Mouse (Mus musculus): Measurements from ENCODE around the gene Adam12. TPM values are rescaled to one million over a fixed set of nuclear protein-coding genes. Genes with fewer than 3 reads are reported as not detected.

The Adam12 gene
- polyA plus RNA-seq, 1 experiment from 2014 or later, result 24.7 TPM

- H3K9me3 ChIP-seq (ENCODE audit: control insufficient read depth, low read length), result no peaks in the 10 kb centered on the region
- ATAC-seq (ENCODE audit: low read depth) (no peak), DNase-seq (ENCODE audit: low spot score) (no peak)
- H3K4me1 ChIP-seq (ENCODE audit: control insufficient read depth, insufficient read depth, low read length), result no peaks in the 10 kb centered on the region
- H3K4me3 ChIP-seq (ENCODE audit: low read depth, low read length), result no peak overlapping the region
- no peak overlapping the region for H3K9ac ChIP-seq (ENCODE audit: low read depth, low read length)
- WGBS, result 81% methylated on average over 2 of the region's 2 CpGs
- no peak overlapping the region for H3K27ac ChIP-seq (replicated peaks; ENCODE audit: low read depth, low read length)
- no peak overlapping the region for H3K4me2 ChIP-seq (ENCODE audit: low read depth, low read length)
- no peaks in the 10 kb centered on the region for H3K27me3 ChIP-seq (replicated peaks; ENCODE audit: control insufficient read depth, insufficient read depth, low read length)
- no peaks in the 10 kb centered on the region for H3K36me3 ChIP-seq (ENCODE audit: control insufficient read depth, insufficient read depth, low read length)
Measured at GRCm38 (mm10) chr7:133947360-133947759, 284.6 kb downstream of the Adam12 start.

DNA sequence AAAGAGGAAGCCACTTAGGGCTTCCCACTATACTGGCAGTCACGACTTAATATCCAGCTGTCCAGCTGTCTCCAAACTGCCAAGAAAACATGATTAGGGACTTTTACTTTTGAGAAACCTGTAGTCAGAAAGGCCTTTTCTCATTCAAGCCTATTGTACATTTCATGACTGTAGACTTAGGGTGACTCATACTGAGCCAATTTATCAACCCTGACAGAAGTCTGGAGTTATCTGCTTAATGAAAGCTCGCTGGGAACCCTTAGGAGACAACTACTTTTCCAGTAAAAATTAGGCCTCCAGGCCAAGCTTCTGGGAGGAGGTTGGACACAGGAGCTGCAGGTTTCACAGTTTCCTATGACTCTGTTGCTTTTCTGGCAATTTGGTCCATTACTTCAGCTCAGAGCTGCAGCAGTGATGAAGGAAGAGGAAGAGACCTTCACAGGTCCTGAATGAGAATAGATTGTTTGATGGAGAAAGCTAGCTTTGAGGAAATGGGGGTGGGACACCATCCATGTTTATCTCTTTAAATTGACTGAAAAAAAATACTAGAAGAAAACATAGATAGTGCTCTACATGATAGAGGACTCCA, 285.1 kb downstream of the Adam12 start:
- no peak overlapping the region for H3K9ac ChIP-seq (ENCODE audit: low read depth, low read length)
- no peaks in the 10 kb centered on the region for H3K9me3 ChIP-seq (ENCODE audit: control insufficient read depth, low read length)
- no peak overlapping the region for H3K4me2 ChIP-seq (ENCODE audit: low read depth, low read length)
- no peak overlapping the region for H3K4me3 ChIP-seq (ENCODE audit: low read depth, low read length)
- no peaks in the 10 kb centered on the region for H3K4me1 ChIP-seq (ENCODE audit: control insufficient read depth, insufficient read depth, low read length)
- H3K27me3 ChIP-seq (replicated peaks; ENCODE audit: control insufficient read depth, insufficient read depth, low read length), result no peaks in the 10 kb centered on the region
- no peak for ATAC-seq (ENCODE audit: low read depth)
- H3K27ac ChIP-seq (replicated peaks; ENCODE audit: low read depth, low read length), result no peak overlapping the region
- 53% methylated on average over 2 of the region's 2 CpGs for WGBS
- DNase-seq (ENCODE audit: low spot score), result no peak
- H3K36me3 ChIP-seq (ENCODE audit: control insufficient read depth, insufficient read depth, low read length), result no peaks in the 10 kb centered on the region

DNA sequence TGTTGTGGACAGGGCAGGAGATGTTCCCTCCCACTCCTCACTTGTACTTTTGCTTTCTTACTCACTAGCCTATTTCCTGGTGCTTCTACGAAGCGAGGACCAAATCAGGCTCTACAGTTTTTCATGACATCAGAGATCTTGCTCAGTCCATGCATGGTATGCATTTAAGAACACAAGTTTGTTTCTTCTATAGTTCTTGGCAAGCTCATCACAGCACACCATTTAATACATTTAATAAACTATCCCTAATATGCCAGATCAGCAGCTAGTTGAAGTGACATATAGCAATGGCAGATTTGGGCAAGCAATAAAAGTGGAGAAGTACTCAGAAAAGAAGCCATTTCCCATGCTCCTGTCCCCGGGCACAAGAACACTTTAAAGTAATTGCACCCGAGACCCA, 285.8 kb downstream of the Adam12 start:
- H3K4me3 ChIP-seq (ENCODE audit: low read depth, low read length), result no peak overlapping the region
- H3K4me2 ChIP-seq (ENCODE audit: low read depth, low read length), result no peak overlapping the region
- H3K27me3 ChIP-seq (replicated peaks; ENCODE audit: control insufficient read depth, insufficient read depth, low read length), result no peaks in the 10 kb centered on the region
- no peaks in the 10 kb centered on the region for H3K4me1 ChIP-seq (ENCODE audit: control insufficient read depth, insufficient read depth, low read length)
- no peak overlapping the region for H3K27ac ChIP-seq (replicated peaks; ENCODE audit: low read depth, low read length)
- no peaks in the 10 kb centered on the region for H3K9me3 ChIP-seq (ENCODE audit: control insufficient read depth, low read length)
- 74% methylated on average over 4 of the region's 4 CpGs for WGBS
- DNase-seq (ENCODE audit: low spot score), result no peak
- H3K9ac ChIP-seq (ENCODE audit: low read depth, low read length), result no peak overlapping the region
- no peaks in the 10 kb centered on the region for H3K36me3 ChIP-seq (ENCODE audit: control insufficient read depth, insufficient read depth, low read length)
- ATAC-seq (ENCODE audit: low read depth), result no peak

DNA sequence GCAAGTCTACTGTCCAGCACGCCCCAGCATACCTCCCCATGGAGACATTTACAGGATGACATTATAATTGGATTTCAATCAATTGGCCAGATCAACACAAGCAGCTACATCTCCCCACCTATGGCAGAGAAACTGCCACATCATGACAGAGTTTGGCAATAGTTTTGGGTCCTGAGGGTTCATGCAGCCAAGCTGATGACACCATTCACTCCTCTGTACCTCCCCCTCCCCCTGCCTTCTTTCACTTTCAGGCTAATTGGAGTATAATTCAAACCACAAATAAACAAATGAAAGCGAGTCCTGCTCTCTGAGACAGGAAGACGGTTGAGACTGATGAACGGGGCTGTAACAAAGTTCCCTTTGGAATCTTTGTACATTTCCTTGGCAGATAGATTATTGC, 291.5 kb downstream of the Adam12 start:
- Histone ChIP-seq H3K27ac (replicated peaks; ENCODE audit: low read depth, low read length) (no peak overlapping the region), H3K36me3 (ENCODE audit: control insufficient read depth, insufficient read depth, low read length) (no peaks in the 10 kb centered on the region), H3K9me3 (ENCODE audit: control insufficient read depth, low read length) (no peaks in the 10 kb centered on the region), H3K27me3 (replicated peaks; ENCODE audit: control insufficient read depth, insufficient read depth, low read length) (no peaks in the 10 kb centered on the region), H3K4me3 (ENCODE audit: low read depth, low read length) (no peak overlapping the region), H3K4me1 (ENCODE audit: control insufficient read depth, insufficient read depth, low read length) (no peaks in the 10 kb centered on the region), H3K9ac (ENCODE audit: low read depth, low read length) (no peak overlapping the region), H3K4me2 (ENCODE audit: low read depth, low read length) (no peak overlapping the region)
- ATAC-seq (ENCODE audit: low read depth) (no peak), DNase-seq (ENCODE audit: low spot score) (no peak)
- WGBS, result 68% methylated on average over 4 of the region's 4 CpGs

DNA sequence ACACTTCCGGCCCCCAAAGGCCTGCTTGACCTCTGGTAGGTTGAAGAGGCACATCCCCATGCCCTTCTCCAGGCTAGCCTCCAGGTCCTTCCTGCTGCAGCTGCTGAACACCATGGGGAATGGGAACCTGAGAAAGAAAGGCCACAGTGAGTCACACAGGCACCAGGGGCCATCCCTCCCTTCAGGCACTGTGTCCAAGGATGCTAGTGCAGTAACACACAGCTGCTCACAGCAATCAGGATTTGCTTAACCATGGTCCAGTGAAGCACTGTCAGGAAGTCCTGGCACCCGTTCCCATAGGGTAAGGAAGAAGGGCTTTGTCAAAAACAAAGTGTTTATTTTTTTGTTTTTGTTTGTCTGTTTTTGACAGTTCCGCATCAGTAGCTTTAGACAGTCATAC, 294.5 kb downstream of the Adam12 start:
- ATAC-seq (ENCODE audit: low read depth) (no peak), DNase-seq (ENCODE audit: low spot score) (no peak)
- H3K27ac ChIP-seq (replicated peaks; ENCODE audit: low read depth, low read length), result no peak overlapping the region
- H3K9me3 ChIP-seq (ENCODE audit: control insufficient read depth, low read length), result no peaks in the 10 kb centered on the region
- no peak overlapping the region for H3K4me3 ChIP-seq (ENCODE audit: low read depth, low read length)
- no peaks in the 10 kb centered on the region for H3K27me3 ChIP-seq (replicated peaks; ENCODE audit: control insufficient read depth, insufficient read depth, low read length)
- no peaks in the 10 kb centered on the region for H3K36me3 ChIP-seq (ENCODE audit: control insufficient read depth, insufficient read depth, low read length)
- WGBS, result 77% methylated on average over 3 of the region's 3 CpGs
- no peak overlapping the region for H3K9ac ChIP-seq (ENCODE audit: low read depth, low read length)
- no peaks in the 10 kb centered on the region for H3K4me1 ChIP-seq (ENCODE audit: control insufficient read depth, insufficient read depth, low read length)
- no peak overlapping the region for H3K4me2 ChIP-seq (ENCODE audit: low read depth, low read length)

DNA sequence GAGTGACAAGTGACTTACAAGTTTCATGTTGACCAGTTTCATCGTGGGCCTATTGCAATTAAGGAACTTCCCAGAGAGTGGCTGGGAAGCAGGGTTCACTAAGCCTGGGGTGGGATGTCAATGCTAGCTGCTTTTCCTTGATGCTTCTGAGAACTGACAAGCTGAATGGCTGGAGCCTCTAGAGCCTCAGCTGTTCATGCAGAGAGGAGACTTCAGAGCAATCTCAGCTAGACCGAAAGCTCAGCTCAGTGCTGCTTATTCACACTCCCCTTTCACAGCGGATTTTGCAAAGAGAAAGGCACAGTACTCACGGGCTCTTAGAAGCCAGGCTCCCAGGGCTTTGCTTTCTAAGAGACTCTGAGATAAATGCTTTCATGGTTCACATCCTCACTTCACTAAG, 295.6 kb downstream of the Adam12 start:
- Histone ChIP-seq H3K9me3 (ENCODE audit: control insufficient read depth, low read length) (no peaks in the 10 kb centered on the region), H3K27me3 (replicated peaks; ENCODE audit: control insufficient read depth, insufficient read depth, low read length) (no peaks in the 10 kb centered on the region), H3K4me1 (ENCODE audit: control insufficient read depth, insufficient read depth, low read length) (no peaks in the 10 kb centered on the region), H3K36me3 (ENCODE audit: control insufficient read depth, insufficient read depth, low read length) (no peaks in the 10 kb centered on the region), H3K9ac (ENCODE audit: low read depth, low read length) (no peak overlapping the region), H3K27ac (replicated peaks; ENCODE audit: low read depth, low read length) (no peak overlapping the region), H3K4me2 (ENCODE audit: low read depth, low read length) (no peak overlapping the region), H3K4me3 (ENCODE audit: low read depth, low read length) (no peak overlapping the region)
- DNase-seq (ENCODE audit: low spot score), result peak; percentile 47
- ATAC-seq (ENCODE audit: low read depth), result no peak
- WGBS, result 44% methylated on average over 4 of the region's 4 CpGs

DNA sequence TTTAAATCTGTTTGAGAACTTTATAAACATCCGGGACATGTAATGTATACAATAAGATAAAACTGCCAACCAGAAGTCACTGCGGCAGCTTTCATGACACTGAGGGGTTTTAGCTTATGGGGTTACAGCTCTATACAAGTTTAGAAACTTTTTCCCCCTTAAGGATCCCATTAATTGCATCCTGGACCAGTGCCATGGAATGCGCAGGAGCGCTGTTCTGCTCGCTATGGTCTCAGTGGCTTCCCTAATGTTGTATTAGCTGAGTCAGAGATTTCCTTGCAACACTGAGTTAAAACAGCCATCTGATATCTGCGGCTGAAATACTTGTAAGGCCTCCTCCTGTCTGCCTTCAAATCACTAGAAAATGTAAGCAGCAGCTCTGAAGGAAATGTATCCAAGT, 298.6 kb downstream of the Adam12 start:
- H3K4me2 ChIP-seq (ENCODE audit: low read depth, low read length), result no peak overlapping the region
- no peaks in the 10 kb centered on the region for H3K27me3 ChIP-seq (replicated peaks; ENCODE audit: control insufficient read depth, insufficient read depth, low read length)
- ATAC-seq (ENCODE audit: low read depth) (peak; percentile 79), DNase-seq (ENCODE audit: low spot score) (peak; percentile 90)
- H3K4me3 ChIP-seq (ENCODE audit: low read depth, low read length), result no peak overlapping the region
- 20% methylated on average over 6 of the region's 6 CpGs for WGBS
- H3K4me1 ChIP-seq (ENCODE audit: control insufficient read depth, insufficient read depth, low read length), result no peaks in the 10 kb centered on the region
- H3K36me3 ChIP-seq (ENCODE audit: control insufficient read depth, insufficient read depth, low read length), result no peaks in the 10 kb centered on the region
- no peaks in the 10 kb centered on the region for H3K9me3 ChIP-seq (ENCODE audit: control insufficient read depth, low read length)
- no peak overlapping the region for H3K27ac ChIP-seq (replicated peaks; ENCODE audit: low read depth, low read length)
- H3K9ac ChIP-seq (ENCODE audit: low read depth, low read length), result no peak overlapping the region

GRCm38 (mm10) chr7:133931481-133931880, 300.5 kb downstream of the Adam12 start:
- Histone ChIP-seq H3K4me3 (ENCODE audit: low read depth, low read length) (no peak overlapping the region), H3K9me3 (ENCODE audit: control insufficient read depth, low read length) (no peaks in the 10 kb centered on the region), H3K36me3 (ENCODE audit: control insufficient read depth, insufficient read depth, low read length) (no peaks in the 10 kb centered on the region), H3K27ac (replicated peaks; ENCODE audit: low read depth, low read length) (no peak overlapping the region), H3K27me3 (replicated peaks; ENCODE audit: control insufficient read depth, insufficient read depth, low read length) (no peaks in the 10 kb centered on the region), H3K9ac (ENCODE audit: low read depth, low read length) (no peak overlapping the region), H3K4me2 (ENCODE audit: low read depth, low read length) (no peak overlapping the region), H3K4me1 (ENCODE audit: control insufficient read depth, insufficient read depth, low read length) (no peaks in the 10 kb centered on the region)
- WGBS, result 95% methylated on average over 11 of the region's 11 CpGs
- ATAC-seq (ENCODE audit: low read depth), result no peak
- DNase-seq (ENCODE audit: low spot score), result no peak

DNA sequence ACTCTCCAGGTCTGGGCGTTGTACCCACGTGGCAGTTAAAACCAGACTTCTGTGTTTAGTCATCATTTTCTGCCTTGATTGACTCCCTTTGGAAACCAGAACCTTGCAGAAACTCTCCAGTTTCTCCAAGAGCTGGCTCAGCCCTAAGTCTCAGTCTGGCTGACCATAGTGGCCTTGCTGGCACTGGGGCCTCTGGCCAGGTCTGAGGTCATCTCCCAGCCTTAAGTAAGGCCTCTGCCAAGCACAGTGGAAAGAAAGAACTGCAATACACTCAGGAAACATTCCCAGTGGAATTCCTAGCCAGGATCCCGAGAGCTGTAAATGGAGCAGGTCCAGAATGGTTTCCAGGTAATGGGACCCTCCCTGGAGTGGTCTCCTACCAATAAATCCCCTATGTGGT, 303.0 kb downstream of the Adam12 start:
- Histone ChIP-seq H3K27me3 (replicated peaks; ENCODE audit: control insufficient read depth, insufficient read depth, low read length) (no peaks in the 10 kb centered on the region), H3K4me1 (ENCODE audit: control insufficient read depth, insufficient read depth, low read length) (no peaks in the 10 kb centered on the region), H3K4me2 (ENCODE audit: low read depth, low read length) (no peak overlapping the region), H3K9me3 (ENCODE audit: control insufficient read depth, low read length) (no peaks in the 10 kb centered on the region), H3K9ac (ENCODE audit: low read depth, low read length) (no peak overlapping the region), H3K27ac (replicated peaks; ENCODE audit: low read depth, low read length) (no peak overlapping the region), H3K4me3 (ENCODE audit: low read depth, low read length) (no peak overlapping the region), H3K36me3 (ENCODE audit: control insufficient read depth, insufficient read depth, low read length) (no peaks in the 10 kb centered on the region)
- DNase-seq (ENCODE audit: low spot score) (no peak), ATAC-seq (ENCODE audit: low read depth) (no peak)
- WGBS, result 84% methylated on average over 3 of the region's 3 CpGs
